Mouse (Mus musculus) T-helper 2 cell (primary cell): Measurements from ENCODE around the gene Ssr4.

Experiments
- in situ Hi-C: fragments of 300-600 bp; cut with MboI, MseI; formaldehyde crosslinking; loops from one replicate; pipeline ENCODE4 v1.15.1; 2025; ENCODE audit warnings: high pct_unique_total_duplicates

The Ssr4 gene

DNA sequence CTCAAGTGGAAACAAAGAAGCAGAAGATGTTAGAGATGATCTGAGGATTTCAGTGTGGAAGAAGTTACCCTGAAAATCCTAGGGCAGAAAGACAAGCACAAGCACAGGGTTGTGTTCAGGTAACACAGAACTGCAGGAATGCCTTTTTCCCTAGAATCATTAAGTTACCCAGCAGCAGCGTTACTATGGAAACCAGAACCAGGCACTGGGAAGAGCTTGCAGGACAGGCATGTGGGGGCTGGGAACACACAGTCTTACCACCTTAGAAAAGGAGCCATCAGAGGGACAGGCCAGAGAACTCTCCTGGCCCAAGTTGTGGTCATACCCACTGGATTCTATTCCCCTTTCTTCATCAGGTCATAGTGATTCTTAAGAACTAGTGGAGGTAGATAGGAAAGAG, 19.0 kb downstream of the Ssr4 start:
- in situ Hi-C loops, result no loop called here

DNA sequence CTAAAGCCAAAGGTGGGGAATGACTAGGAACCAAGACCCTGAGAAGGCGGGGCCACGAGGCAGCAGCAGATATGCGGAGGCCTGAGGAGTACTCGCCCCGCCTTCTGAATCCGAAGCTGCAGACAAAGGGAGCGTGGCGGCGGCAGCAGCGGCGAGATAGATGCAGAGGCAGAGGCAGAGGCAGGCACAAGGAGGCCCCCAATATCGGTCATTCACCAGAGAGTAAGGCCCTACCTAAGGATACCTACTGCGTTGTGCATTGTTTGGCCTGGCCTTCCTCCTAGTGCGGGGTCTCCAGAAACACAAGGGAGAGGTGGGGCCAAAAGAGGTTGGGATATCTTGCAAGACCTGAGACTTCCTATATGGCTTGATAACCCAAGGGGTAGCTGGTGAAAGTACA, 28.2 kb downstream of the Ssr4 start:
- in situ Hi-C loops, result no loop called here

DNA sequence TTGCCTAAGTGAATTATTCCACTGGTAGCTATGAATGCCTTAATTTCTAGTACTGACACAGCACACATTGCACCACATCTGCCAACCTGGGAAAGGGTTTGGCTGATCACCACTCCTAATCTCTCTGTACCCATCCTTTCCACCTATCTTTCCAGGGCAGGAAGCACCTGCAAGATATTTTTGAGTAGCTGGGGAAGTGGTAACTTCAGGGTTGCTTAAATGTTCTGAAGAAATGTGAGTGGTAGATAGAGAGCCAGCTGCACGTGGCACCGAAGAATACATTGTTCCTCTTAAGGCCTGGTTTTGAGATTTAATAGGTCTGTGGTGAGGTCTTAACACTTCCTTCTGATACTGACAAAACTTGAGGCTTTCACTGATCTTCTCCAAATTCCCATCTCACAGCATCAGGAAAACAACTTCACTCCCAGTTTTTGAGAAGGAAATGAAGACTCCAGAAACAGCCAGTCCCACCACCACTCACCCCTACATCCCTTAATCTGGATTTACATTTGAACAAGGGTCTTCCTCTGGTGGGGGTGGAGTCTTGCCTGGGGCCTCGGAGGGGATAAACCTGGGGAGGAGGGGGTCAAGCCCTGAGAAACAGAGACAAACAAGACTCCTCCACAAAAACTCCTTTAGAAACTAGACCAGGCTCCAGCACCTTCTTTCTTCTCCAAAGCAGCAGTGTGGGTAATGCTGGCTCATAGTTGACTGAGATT, 29.9 kb downstream of the Ssr4 start:
- in situ Hi-C loops, result no loop called here

- in situ Hi-C loops, result no loop called here
Observed at GRCm38 (mm10) chrX:73823747-73824146, 36.9 kb downstream of the Ssr4 start.

- in situ Hi-C loops, result no loop called here
Observed at GRCm38 (mm10) chrX:73824185-73825151, 37.6 kb downstream of the Ssr4 start, which contains the start of gene Pdzd4. TSS of gene Pdzd4 (minus strand) at chrX:73824969.

- in situ Hi-C loops, result no loop called here
Observed at GRCm38 (mm10) chrX:73835731-73836130, 48.9 kb downstream of the Ssr4 start.

GRCm38 (mm10) chrX:73836691-73837090, 49.9 kb downstream of the Ssr4 start:
- in situ Hi-C loops, result no loop called here
